Mouse (Mus musculus) T-helper 1 cell (primary cell): ENCODE results near the gene Vmn1r55.
"Not testable (repeated sequence)": the region's sequence is repeated elsewhere in the genome, so short reads cannot be mapped to it uniquely, and the experiment has no call there.

Source experiments
- in situ Hi-C: fragments of 300-600 bp; cut with MboI, MseI; formaldehyde crosslinking; loops from one replicate; pipeline ENCODE4 v1.15.1; 2025; ENCODE audit warnings: high pct_unique_total_duplicates

The Vmn1r55 gene

GRCm38 (mm10) chr7:5149570-5149969 is at the start of gene Vmn1r55:
Gene Vmn1r55 (minus strand): TSS chr7:5149670.
- in situ Hi-C loops = not testable (repeated sequence)

GRCm38 (mm10) chr7:5196647-5197046 is 47.2 kb upstream of the Vmn1r55 start, which contains the start of gene Vmn1r56:
Gene Vmn1r56 (minus strand): TSS chr7:5196747.
- in situ Hi-C loops = loop anchor here (5.0 kb wide), 1 partner anchor 51 kb away; no protein-coding TSS in a partner anchor

GRCm38 (mm10) chr7:5125549-5126406 is 23.7 kb downstream of the Vmn1r55 start, which contains the start of gene Rasl2-9:
Gene Rasl2-9 (minus strand): TSS chr7:5125950.
- in situ Hi-C loops = no loop called here

GRCm38 (mm10) chr7:5125078-5125477 is 24.4 kb downstream of the Vmn1r55 start:
- in situ Hi-C loops = no loop called here

- in situ Hi-C loops = no loop called here
Measured at GRCm38 (mm10) chr7:5116850-5117249, 32.6 kb downstream of the Vmn1r55 start, which contains the start of gene Rfpl4. Gene Rfpl4 (minus strand): TSS chr7:5116950.

- in situ Hi-C loops = no loop called here
Measured at GRCm38 (mm10) chr7:5112701-5113100, 36.8 kb downstream of the Vmn1r55 start.

- in situ Hi-C loops = no loop called here
Measured at GRCm38 (mm10) chr7:5109301-5109700, 40.2 kb downstream of the Vmn1r55 start.

- in situ Hi-C loops = no loop called here
Measured at GRCm38 (mm10) chr7:5108272-5108671, 41.2 kb downstream of the Vmn1r55 start.

- in situ Hi-C loops = no loop called here
Measured at GRCm38 (mm10) chr7:5102564-5102963, 46.9 kb downstream of the Vmn1r55 start.

- in situ Hi-C loops = no loop called here
Measured at GRCm38 (mm10) chr7:5101066-5101663, 48.3 kb downstream of the Vmn1r55 start.

GRCm38 (mm10) chr7:5099796-5100195 is 49.7 kb downstream of the Vmn1r55 start:
- in situ Hi-C loops = loop anchor here (25.0 kb wide), 2 partner anchors 1063 to 1288 kb away; partner anchors contain the start of genes Smim17, Zfp28, Zfp444 and Zfp787

GRCm38 (mm10) chr7:5098769-5099168 is 50.7 kb downstream of the Vmn1r55 start:
- in situ Hi-C loops = loop anchor here (25.0 kb wide), 2 partner anchors 1064 to 1289 kb away; partner anchors contain the start of genes Smim17, Zfp28, Zfp444 and Zfp787

GRCm38 (mm10) chr7:5092831-5093510 is 56.5 kb downstream of the Vmn1r55 start:
- in situ Hi-C loops = loop anchor here (25.0 kb wide), 2 partner anchors 1069 to 1294 kb away; partner anchors contain the start of genes Smim17, Zfp28, Zfp444 and Zfp787

- in situ Hi-C loops = loop anchor here (25.0 kb wide), 2 partner anchors 1070 to 1295 kb away; partner anchors contain the start of genes Smim17, Zfp28, Zfp444 and Zfp787
Measured at GRCm38 (mm10) chr7:5092381-5092780, 57.1 kb downstream of the Vmn1r55 start.

- in situ Hi-C loops = loop anchor here (25.0 kb wide), 2 partner anchors 1071 to 1296 kb away; partner anchors contain the start of genes Smim17, Zfp28, Zfp444 and Zfp787
Measured at GRCm38 (mm10) chr7:5091008-5091728, 58.3 kb downstream of the Vmn1r55 start.

GRCm38 (mm10) chr7:5089853-5090252 is 59.6 kb downstream of the Vmn1r55 start:
- in situ Hi-C loops = loop anchor here (25.0 kb wide), 2 partner anchors 1072 to 1297 kb away; partner anchors contain the start of genes Smim17, Zfp28, Zfp444 and Zfp787

GRCm38 (mm10) chr7:5087886-5088285 is 61.6 kb downstream of the Vmn1r55 start:
- in situ Hi-C loops = loop anchor here (25.0 kb wide), 2 partner anchors 1074 to 1299 kb away; partner anchors contain the start of genes Smim17, Zfp28, Zfp444 and Zfp787

GRCm38 (mm10) chr7:5086921-5087440 is 62.5 kb downstream of the Vmn1r55 start:
- in situ Hi-C loops = loop anchor here (25.0 kb wide), 2 partner anchors 1075 to 1300 kb away; partner anchors contain the start of genes Smim17, Zfp28, Zfp444 and Zfp787

GRCm38 (mm10) chr7:5085512-5085911 is 64.0 kb downstream of the Vmn1r55 start:
- in situ Hi-C loops = loop anchor here (25.0 kb wide), 2 partner anchors 1077 to 1302 kb away; partner anchors contain the start of genes Smim17, Zfp28, Zfp444 and Zfp787
